Mouse (Mus musculus): Measurements from ENCODE around the gene Trio.

DNA sequence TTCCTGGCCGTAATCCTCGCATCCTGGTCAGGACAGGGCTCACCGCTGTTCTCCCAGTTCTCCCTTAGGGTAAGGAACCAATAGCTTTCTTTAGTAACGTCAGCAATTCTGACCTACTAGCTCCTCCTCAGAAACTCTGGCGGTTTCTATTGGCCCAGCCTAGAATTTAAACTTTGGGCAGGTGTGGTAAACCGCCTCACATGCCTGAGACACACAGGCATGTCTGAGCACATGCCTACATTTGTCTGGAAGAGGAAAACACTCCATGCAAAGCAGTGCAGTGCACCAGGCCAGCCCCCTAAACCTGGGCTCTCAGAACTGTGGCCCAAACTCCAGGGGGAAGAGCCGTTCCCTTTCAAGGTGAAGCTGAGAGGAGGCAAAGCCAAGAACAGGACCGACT lies 57.5 kb downstream of the Trio start:
- TF ChIP-seq CTCF (IDR thresholded peaks at IDR 0.05; ENCODE audit: control insufficient read depth, insufficient read depth, low read length) (no peak), POLR2A (IDR thresholded peaks at IDR 0.05; ENCODE audit: borderline replicate concordance, control insufficient read depth, low read depth, low read length) (no peak)
